Mouse (Mus musculus) embryonic facial prominence, embryonic 12.5 days (tissue): ENCODE data around the gene Brpf1. TPM values are rescaled to one million over a fixed set of nuclear protein-coding genes. Genes with fewer than 3 reads are reported as not detected.

Experiments used
- ATAC-seq: fragments of 200-750 bp; cut with Nextera tagmentation; 2 replicates; pipeline ENCODE4 v1.8.0; 2017; ENCODE audit not compliant: insufficient number of reproducible peaks, insufficient read depth, low FRiP score, low TSS enrichment
- H3K27ac ChIP-seq: fragments of 300-500 bp; sonication (generic); 2 replicates; pipeline ENCODE4 v1.5.1; 2016; ENCODE audit warnings: mild to moderate bottlenecking
- H3K27me3 ChIP-seq: fragments of 300-500 bp; sonication (generic); 2 replicates; pipeline ENCODE4 v1.6.1; 2016; ENCODE audit warnings: mild to moderate bottlenecking, moderate library complexity
- H3K36me3 ChIP-seq: fragments of 300-500 bp; sonication (generic); 2 replicates; pipeline ENCODE4 v1.6.1; 2016; ENCODE audit warnings: mild to moderate bottlenecking
- H3K4me1 ChIP-seq: fragments of 300-500 bp; sonication (generic); 2 replicates; pipeline ENCODE4 v1.6.1; 2016
- H3K4me2 ChIP-seq: fragments of 300-500 bp; sonication (generic); replicated peaks from 2 replicates; pipeline ENCODE4 v1.6.1; 2016; ENCODE audit warnings: mild to moderate bottlenecking, moderate library complexity
- H3K4me3 ChIP-seq: fragments of 300-500 bp; sonication (generic); 2 replicates; pipeline ENCODE4 v1.5.1; 2016; ENCODE audit warnings: mild to moderate bottlenecking
- H3K9ac ChIP-seq: fragments of 300-500 bp; sonication (generic); 2 replicates; pipeline ENCODE4 v1.6.1; 2016; ENCODE audit warnings: mild to moderate bottlenecking, moderate library complexity
- H3K9me3 ChIP-seq: fragments of 300-500 bp; sonication (generic); 2 replicates; pipeline ENCODE4 v1.6.1; 2016; ENCODE audit warnings: mild to moderate bottlenecking, moderate library complexity
- WGBS: fragments of 180-500 bp; shearing (Covaris S2); methylation state at CpG from one replicate; pipeline ENCODE4 v1.1.7; 2016; 5-methylcytosine and 5-hydroxymethylcytosine counted together
- polyA plus RNA-seq: library from polyadenylated mRNA; unstranded; fragments of >200 nt; fragmentation: Nextera tagmentation; extraction: Ambion mirVana; gene quantifications from 2 replicates; pipeline ENCODE4 v1.2.1, GENCODE M21; 2016

Brpf1 gene
- polyA plus RNA-seq = 28.2 and 28.9 TPM in 2 replicates

- Histone ChIP-seq H3K9ac (peak within 1 kb of the TSS; percentile 98), H3K27ac (peak within 1 kb of the TSS; percentile 96), H3K4me1 (peaks cover 16% of the 10 kb centered on the region), H3K9me3 (no peaks in the 10 kb centered on the region), H3K4me3 (peak within 1 kb of the TSS; percentile 99), H3K4me2 (peak within 1 kb of the TSS; percentile 95), H3K27me3 (0 out of 2 replicates have a peak, but pooled peaks cover 3% of the 10 kb centered on the region), H3K36me3 (peaks cover 18% of the 10 kb centered on the region)
- WGBS = under 1% methylated on average over 32 of the region's 32 CpGs
- ATAC-seq = peak; percentile 45
These were observed at the start of gene Brpf1 for GRCm38 (mm10) chr6:113306986-113307349. Gene Brpf1 (plus strand): TSS chr6:113307137.

- no peaks in the 10 kb centered on the region for H3K27me3 ChIP-seq
- no peak overlapping the region for H3K9ac ChIP-seq
- ATAC-seq = no peak
- no peak overlapping the region for H3K27ac ChIP-seq
- H3K4me1 ChIP-seq = no peaks in the 10 kb centered on the region
- no peaks in the 10 kb centered on the region for H3K9me3 ChIP-seq
- H3K4me2 ChIP-seq = no peak overlapping the region
- peaks cover 82% of the 10 kb centered on the region for H3K36me3 ChIP-seq
- no peak overlapping the region for H3K4me3 ChIP-seq
- WGBS = 84% methylated on average over 8 of the region's 8 CpGs
These were observed 45.6 kb upstream of the Brpf1 start for GRCm38 (mm10) chr6:113261174-113261858.

GRCm38 (mm10) chr6:113263531-113263930, 43.4 kb upstream of the Brpf1 start:
- Histone ChIP-seq H3K9ac (no peak overlapping the region), H3K4me2 (no peak overlapping the region), H3K36me3 (peaks cover 84% of the 10 kb centered on the region), H3K27ac (no peak overlapping the region), H3K9me3 (no peaks in the 10 kb centered on the region), H3K4me3 (no peak overlapping the region), H3K4me1 (no peaks in the 10 kb centered on the region), H3K27me3 (no peaks in the 10 kb centered on the region)
- WGBS = 85% methylated on average over 6 of the region's 6 CpGs
- no peak for ATAC-seq

- Histone ChIP-seq H3K27ac (no peak overlapping the region), H3K27me3 (no peaks in the 10 kb centered on the region), H3K4me2 (no peak overlapping the region), H3K4me1 (no peaks in the 10 kb centered on the region), H3K9ac (no peak overlapping the region), H3K9me3 (no peaks in the 10 kb centered on the region), H3K36me3 (peaks cover 85% of the 10 kb centered on the region), H3K4me3 (no peak overlapping the region)
- no peak for ATAC-seq
- WGBS = 93% methylated on average over 8 of the region's 8 CpGs
These were observed 42.5 kb upstream of the Brpf1 start for GRCm38 (mm10) chr6:113264429-113264828.

GRCm38 (mm10) chr6:113266996-113267655, 39.8 kb upstream of the Brpf1 start:
- Histone ChIP-seq H3K9me3 (no peaks in the 10 kb centered on the region), H3K27ac (no peak overlapping the region), H3K27me3 (no peaks in the 10 kb centered on the region), H3K36me3 (peaks cover 87% of the 10 kb centered on the region), H3K4me3 (no peak overlapping the region), H3K9ac (no peak overlapping the region), H3K4me1 (no peaks in the 10 kb centered on the region), H3K4me2 (no peak overlapping the region)
- no peak for ATAC-seq
- 86% methylated on average over 7 of the region's 7 CpGs for WGBS

- ATAC-seq = no peak
- peaks cover 88% of the 10 kb centered on the region for H3K36me3 ChIP-seq
- no peaks in the 10 kb centered on the region for H3K27me3 ChIP-seq
- WGBS = 93% methylated on average over 1 of the region's 1 CpGs
- H3K9me3 ChIP-seq = no peaks in the 10 kb centered on the region
- no peaks in the 10 kb centered on the region for H3K4me1 ChIP-seq
- no peak overlapping the region for H3K4me3 ChIP-seq
- no peak overlapping the region for H3K9ac ChIP-seq
- no peak overlapping the region for H3K4me2 ChIP-seq
- no peak overlapping the region for H3K27ac ChIP-seq
These were observed 38.9 kb upstream of the Brpf1 start for GRCm38 (mm10) chr6:113267988-113268387.

GRCm38 (mm10) chr6:113272365-113272764, 34.6 kb upstream of the Brpf1 start:
- WGBS = 85% methylated on average over 3 of the region's 3 CpGs
- Histone ChIP-seq H3K9ac (no peak overlapping the region), H3K9me3 (no peaks in the 10 kb centered on the region), H3K27me3 (no peaks in the 10 kb centered on the region), H3K4me3 (no peak overlapping the region), H3K4me1 (no peaks in the 10 kb centered on the region), H3K4me2 (no peak overlapping the region), H3K27ac (no peak overlapping the region), H3K36me3 (peaks cover 81% of the 10 kb centered on the region)
- ATAC-seq = no peak

- H3K4me2 ChIP-seq = no peak overlapping the region
- no peak for ATAC-seq
- H3K9me3 ChIP-seq = no peaks in the 10 kb centered on the region
- WGBS = 65% methylated on average over 4 of the region's 4 CpGs
- peaks cover 7% of the 10 kb centered on the region for H3K27me3 ChIP-seq
- no peaks in the 10 kb centered on the region for H3K4me1 ChIP-seq
- peaks cover 51% of the 10 kb centered on the region for H3K36me3 ChIP-seq
- H3K9ac ChIP-seq = no peak overlapping the region
- H3K27ac ChIP-seq = no peak overlapping the region
- H3K4me3 ChIP-seq = no peak overlapping the region
These were observed 30.1 kb upstream of the Brpf1 start for GRCm38 (mm10) chr6:113276846-113277245.

- Histone ChIP-seq H3K9me3 (no peaks in the 10 kb centered on the region), H3K9ac (no peak overlapping the region), H3K4me3 (no peak overlapping the region), H3K27me3 (peaks cover 46% of the 10 kb centered on the region), H3K4me2 (no peak overlapping the region), H3K27ac (no peak overlapping the region), H3K36me3 (peaks cover 19% of the 10 kb centered on the region; the same call in 1 of the 2 replicates), H3K4me1 (peaks cover 7% of the 10 kb centered on the region; the same call in 1 of the 2 replicates)
- 64% methylated on average over 6 of the region's 6 CpGs for WGBS
- ATAC-seq = 0 out of 2 replicates have a peak, but pooled peaks have one; percentile 20
These were observed 25.3 kb upstream of the Brpf1 start for GRCm38 (mm10) chr6:113281676-113282075.

- 2% methylated on average over 37 of the region's 37 CpGs for WGBS
- H3K9ac ChIP-seq = no peak within 1 kb of the TSS
- H3K36me3 ChIP-seq = peaks cover 14% of the 10 kb centered on the region; the same call in 1 of the 2 replicates
- peak within 1 kb of the TSS; percentile 21 for H3K4me3 ChIP-seq
- H3K9me3 ChIP-seq = no peaks in the 10 kb centered on the region
- no peak within 1 kb of the TSS for H3K27ac ChIP-seq
- peaks cover 46% of the 10 kb centered on the region for H3K27me3 ChIP-seq
- peak; percentile 75 for ATAC-seq
- peak within 1 kb of the TSS; percentile 41 for H3K4me2 ChIP-seq
- peaks cover 7% of the 10 kb centered on the region; the same call in 1 of the 2 replicates for H3K4me1 ChIP-seq
These were observed 24.7 kb upstream of the Brpf1 start, which contains the start of gene Cpne9 for GRCm38 (mm10) chr6:113282101-113282802. Gene Cpne9 (plus strand): TSS chr6:113282307.

- Histone ChIP-seq H3K9me3 (no peaks in the 10 kb centered on the region), H3K27me3 (peaks cover 46% of the 10 kb centered on the region), H3K4me1 (peaks cover 7% of the 10 kb centered on the region; the same call in 1 of the 2 replicates), H3K27ac (no peak overlapping the region), H3K4me3 (peak overlapping the region; percentile 21; the same call in 1 of the 2 replicates), H3K9ac (no peak overlapping the region), H3K36me3 (peaks cover 7% of the 10 kb centered on the region; the same call in 1 of the 2 replicates), H3K4me2 (peak overlapping the region; percentile 26)
- 0% methylated on average over 21 of the region's 22 CpGs for WGBS
- no peak for ATAC-seq
These were observed 24.0 kb upstream of the Brpf1 start for GRCm38 (mm10) chr6:113282969-113283368.
